Mouse (Mus musculus): ENCODE results near the gene Lypd4.
"Not testable (repeated sequence)": the region's sequence is repeated elsewhere in the genome, so short reads cannot be mapped to it uniquely, and the experiment has no call there.

The Lypd4 gene

GRCm38 (mm10) chr7:24887096-24887495 is 17.4 kb upstream of the Lypd4 start:
- DNase-seq: no peak

DNA sequence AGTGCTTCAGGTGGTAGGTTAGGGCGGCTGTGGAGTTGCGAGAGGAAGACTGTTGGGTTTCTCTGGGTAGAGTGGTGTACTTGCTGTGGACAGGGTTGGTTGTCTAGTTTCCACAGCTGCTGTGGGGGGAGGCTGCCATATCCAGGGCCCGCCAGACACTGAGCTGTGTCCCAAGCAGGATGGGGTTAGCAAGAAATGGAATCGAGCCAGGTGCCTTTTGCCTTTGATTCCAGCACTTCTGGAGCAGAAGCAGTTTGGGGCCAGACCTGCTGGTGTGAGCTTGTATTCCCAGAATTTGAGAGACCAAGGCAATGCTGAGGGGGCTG is 16.5 kb upstream of the Lypd4 start:
- peak; percentile 45 to 50 for DNase-seq

DNA sequence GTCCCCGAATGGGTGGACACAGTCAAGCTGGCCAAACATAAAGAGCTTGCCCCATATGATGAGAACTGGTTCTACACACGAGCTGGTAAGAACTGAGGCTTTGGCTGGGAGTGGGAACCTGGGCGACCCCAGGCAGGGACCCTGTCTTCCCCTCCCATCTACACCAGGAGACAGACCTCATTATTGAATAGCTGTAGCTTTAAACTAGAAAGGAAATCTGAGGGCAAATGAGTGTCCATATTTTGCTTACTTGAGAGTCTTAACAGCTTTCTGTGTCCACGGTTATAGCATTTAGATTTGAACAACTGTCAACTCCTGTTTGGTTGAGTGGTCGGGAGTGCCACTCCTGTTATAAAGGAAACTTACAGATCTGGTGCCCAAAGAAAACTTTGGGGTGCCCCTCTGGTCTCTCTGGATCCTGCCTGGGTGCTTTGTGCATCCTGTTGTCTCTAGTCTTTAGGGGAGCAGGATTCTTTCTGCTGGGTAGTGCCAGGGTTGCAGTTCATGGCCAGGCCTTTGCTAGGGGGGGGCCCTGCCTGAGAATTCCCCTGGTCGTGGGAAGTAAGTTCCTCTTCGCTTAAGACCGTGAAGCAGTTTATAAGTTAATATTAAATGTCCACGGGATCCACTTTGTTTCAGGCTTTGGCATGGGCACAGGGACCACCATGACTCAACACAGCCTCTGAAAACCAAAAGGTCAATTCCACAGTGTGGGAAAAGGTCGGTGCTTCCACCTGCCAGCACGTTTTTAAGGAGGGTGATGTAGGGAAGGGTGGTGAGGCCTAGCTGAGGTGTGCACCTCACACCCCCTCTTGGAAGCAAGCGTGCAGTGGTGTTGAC is 15.9 kb upstream of the Lypd4 start:
- DNase-seq: no peak

DNA sequence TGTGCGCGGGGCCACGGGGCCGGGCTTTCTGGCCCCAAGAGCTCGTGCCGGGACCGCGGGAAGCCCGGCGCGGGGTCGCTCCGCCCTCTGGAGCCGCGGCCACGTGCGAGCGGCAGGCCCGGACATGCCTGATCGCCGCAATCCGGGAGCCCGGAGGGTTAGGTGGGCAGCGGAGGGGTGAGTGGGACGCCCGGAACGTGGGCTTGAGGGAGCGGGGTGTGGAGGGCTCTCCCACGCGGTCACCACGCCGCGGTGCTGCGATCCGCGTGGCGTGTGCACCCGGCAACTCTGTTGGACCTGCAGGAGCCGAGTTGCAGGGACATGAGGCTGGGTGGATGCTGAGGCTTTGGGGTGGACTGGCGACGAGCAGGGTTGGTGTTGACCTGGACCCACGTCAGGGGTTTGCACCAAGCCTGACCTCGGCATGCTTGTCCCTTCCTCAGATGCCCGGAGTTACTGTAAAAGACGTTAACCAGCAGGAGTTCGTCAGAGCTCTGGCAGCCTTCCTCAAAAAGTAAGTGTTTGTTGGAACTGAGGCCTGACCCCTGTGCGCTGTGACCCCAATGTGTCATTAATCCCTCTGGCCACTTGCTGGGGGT is 15.1 kb upstream of the Lypd4 start:
- DNase-seq: no peak

GRCm38 (mm10) chr7:24883896-24884692 is 14.4 kb upstream of the Lypd4 start, which contains the start of gene Rps19:
Gene Rps19, plus strand, starts transcription at chr7:24884371.
- DNase-seq: peak; percentile 99

DNA sequence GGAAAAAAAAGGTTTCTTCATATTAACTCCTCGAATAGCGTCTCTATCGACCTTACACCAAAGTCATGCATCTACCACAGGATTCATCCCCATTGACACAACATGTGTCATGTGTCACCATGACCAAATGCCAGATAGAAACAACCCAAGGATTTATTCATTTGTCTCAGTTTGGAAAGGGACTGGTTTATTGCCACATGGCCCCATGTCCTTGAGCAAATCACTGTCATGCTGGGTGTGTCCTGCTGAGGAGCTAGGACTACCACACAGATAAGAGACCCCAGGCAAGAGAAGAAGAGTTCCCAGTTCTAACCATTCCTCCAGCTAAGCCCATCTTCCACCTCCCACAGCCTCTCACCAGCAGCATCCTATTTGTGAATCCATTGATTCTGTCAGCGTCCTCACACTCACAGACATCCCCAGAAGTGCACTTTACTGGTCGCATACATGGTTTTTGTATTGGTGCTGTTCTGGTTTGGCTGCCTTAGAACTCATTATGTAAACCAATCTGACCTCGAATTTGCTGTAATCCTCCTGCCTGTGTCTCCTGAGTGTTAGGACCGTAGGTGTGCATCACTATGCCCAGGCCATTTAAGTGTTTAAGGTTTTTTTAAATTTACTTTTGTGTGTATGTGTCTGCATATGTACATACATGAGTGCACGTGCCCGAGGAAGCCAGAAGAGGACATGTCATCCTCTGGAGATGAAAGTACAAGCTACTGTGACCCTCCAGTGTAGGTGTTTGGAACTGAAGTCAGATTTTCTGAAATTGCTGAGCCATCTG is 12.9 kb upstream of the Lypd4 start:
- DNase-seq: no peak

- no peak for DNase-seq
Observed at GRCm38 (mm10) chr7:24879620-24880019, 9.9 kb upstream of the Lypd4 start.

- DNase-seq: no peak
Observed at GRCm38 (mm10) chr7:24877588-24877987, 7.8 kb upstream of the Lypd4 start.

- no peak for DNase-seq
Observed at GRCm38 (mm10) chr7:24869080-24869479, 661 bp downstream of the Lypd4 start.

DNA sequence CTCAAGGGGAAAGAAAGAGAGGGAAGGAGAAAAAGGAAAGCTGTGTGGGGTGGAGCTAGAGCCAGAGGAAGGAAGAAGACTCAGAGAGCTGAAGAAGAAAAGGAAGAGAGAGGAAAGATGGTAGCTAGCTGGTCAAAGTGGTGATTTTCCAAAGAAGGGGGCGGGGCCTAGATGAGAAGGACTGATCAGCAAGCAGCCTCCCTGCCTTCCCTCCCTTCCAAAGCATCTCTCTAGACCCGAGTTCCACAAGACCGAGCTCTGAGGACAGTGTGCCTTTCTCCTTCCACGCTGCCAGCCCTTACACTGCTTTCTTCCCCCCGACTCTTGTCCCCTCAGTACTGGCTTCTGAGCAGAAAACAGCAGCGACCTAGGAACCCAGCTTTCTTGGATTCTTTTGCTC is 5.6 kb downstream of the Lypd4 start:
- DNase-seq: no peak

GRCm38 (mm10) chr7:24862853-24863252 is 6.9 kb downstream of the Lypd4 start:
- no peak for DNase-seq

- no peak for DNase-seq
Observed at GRCm38 (mm10) chr7:24861913-24862312, 7.8 kb downstream of the Lypd4 start, which contains the start of gene Gm9844. Gene Gm9844, plus strand, starts transcription at chr7:24862213.

DNA sequence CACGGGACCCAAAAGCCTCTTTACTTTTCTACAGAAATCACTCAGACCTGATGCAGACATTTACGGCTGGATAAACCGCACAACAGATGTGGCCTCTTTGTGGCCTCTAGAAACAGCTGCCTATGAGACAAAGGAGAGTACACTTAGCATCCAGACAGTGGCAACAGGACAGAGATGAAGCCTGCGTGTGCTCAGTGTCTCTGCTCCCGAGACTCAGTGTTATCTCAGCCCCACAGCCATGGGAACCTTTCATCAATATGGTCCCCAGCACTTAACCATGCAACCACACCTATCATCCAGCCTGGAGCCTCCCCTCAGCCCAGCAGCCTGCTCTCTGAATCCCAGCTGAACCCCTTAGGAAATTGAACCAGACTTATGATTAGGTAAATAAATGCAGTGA is 10.5 kb downstream of the Lypd4 start:
- DNase-seq: no peak

GRCm38 (mm10) chr7:24856460-24857120 is 13.2 kb downstream of the Lypd4 start:
- peak in 1 of 2 experiments; percentile 14 for DNase-seq

DNA sequence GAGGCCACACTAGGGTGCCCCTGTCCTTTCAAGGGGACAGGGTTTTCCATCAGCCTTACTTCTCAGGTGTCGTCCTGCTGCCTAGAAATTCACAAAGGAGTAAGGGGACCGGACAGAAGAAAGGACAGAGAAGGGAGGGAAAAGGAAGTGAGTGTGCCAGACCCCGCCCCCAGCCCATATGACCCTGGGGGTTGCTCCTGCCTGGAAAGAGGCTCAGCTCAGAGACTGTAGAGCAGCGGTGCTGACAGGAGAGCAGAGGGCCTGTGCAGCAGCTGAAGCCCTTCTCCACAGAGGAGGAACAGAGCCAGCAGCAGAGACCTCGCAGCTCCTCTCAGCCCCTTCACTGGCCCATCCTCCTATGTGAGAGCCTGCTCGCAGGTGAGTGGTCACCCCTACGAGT is 16.0 kb downstream of the Lypd4 start:
- DNase-seq: no peak

GRCm38 (mm10) chr7:24853233-24853563 is 16.5 kb downstream of the Lypd4 start:
- no peak for DNase-seq

DNA sequence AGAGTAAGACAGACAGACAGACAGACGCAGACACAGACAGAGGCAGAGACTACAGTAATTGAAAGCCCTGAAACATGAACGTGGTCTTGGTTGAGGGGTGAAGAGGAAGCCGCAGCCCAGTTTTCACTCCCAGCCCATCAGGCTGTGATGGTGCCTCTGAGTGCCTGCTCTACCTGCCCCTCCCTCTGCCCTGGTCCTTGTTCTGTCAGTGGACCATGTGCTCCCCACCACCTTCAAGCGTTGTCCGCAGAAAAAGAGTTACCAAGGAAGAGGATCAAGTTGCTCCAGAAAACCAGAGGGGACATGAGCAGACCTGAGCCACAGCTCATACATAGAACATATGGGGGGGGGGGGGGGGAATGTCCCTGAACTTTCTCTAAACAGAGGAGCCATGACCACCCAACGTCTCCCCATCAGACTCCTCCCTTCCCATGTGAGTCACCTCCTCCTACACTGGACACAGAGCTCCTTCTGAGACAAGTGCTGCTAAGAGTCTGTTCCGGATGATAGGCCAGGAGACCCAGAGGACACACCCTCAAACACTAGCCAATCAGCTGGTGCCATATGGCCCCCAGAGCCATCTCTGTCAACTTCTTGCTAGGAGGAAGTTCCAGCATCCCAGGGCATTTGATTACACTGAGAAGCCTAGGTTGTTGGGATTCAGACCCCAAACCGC is 17.0 kb downstream of the Lypd4 start:
- no peak for DNase-seq

DNA sequence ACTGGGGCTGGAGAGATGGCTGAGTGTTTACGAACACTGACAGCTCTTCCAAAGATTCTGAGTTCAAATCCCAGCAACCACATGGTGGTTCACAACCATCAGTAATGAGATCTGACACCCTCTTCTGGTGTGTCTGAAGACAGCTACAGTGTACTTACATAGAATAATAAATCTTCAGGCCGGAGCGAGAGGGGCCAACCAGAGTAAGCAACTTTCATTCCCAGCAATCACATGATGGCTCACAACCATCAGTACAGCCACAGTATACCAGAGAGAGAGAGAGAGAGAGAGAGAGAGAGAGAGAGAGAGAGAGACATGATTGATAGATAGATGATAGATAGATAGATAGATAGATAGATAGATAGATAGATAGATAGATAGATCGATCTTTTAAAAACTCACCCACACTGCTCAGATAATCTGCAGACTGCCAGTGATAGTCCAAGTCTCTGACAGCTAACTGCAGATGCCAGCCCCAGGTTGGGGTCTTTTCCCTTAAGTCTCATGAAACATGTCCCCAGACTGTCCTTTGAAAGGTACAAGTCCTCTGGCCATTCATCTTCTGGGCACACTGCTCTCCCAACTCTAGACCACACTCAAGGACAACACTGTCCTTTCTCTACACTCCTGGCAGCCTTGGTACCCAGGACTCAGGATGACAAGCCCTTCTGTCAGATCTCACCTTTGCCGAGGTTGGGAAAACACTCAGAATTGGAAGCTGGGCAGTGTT is 18.0 kb downstream of the Lypd4 start:
- DNase-seq: no peak

DNA sequence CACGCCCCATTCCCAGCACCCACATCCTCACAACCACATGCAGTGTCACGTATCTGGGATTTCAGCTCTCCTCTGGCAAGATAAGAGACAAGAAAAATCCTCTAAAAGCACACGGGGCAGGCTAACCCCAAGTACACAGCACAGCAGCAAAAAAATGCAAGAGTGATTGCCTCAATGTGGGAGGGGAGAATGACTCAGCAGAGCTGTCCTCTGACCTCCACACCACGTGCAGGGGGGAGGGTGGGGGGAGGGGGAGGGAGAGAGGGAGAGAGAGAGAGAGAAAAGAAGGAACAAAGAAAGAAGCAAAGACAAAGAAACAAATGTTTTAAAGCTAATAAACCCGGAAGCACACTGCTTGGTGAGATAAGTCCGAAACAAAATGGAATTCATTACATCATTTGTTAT is 18.8 kb downstream of the Lypd4 start:
- DNase-seq: no peak

- no peak for DNase-seq
Observed at GRCm38 (mm10) chr7:24850162-24850561, 19.6 kb downstream of the Lypd4 start.

DNA sequence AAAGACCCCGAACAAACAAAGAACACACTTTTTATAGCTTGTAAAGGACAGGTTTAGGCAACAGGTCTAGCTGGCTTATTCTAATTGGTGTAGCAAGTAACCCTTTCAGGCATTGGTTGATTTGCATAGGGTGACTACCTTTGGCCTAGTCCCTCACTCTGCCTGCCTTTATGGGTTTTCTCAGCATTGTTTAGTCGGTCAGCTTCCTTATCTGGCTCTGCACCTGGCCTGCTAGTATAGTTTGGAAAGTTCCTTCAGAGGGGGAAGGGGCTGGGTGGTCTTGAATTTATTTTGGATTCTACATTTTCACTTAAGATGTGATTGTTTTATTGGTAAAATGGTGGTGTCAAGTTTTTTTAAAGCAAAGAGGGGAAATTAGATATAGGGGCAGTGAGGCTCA is 23.2 kb downstream of the Lypd4 start:
- not testable (repeated sequence) for DNase-seq
